In the genomic region with DNA sequence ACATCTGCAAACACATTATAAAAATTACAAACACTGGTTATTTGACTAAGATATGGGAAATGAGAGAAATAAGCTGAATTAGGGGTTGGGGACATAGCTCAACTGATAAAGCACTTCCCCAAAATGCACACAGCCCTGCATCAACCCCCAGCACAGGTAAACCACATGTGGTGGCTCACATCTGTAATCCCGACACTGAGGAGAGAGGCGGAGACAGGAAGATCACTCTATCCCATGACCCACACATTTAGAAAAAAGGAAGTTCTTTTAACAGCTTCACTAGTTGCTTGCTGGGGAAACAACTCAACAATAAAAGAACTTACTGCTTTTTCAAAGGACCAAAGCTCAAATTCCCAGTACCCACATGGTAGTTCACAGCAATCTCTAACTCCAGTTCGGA, we compare ENCODE assay signal across 23 mouse cellular contexts. TPM values are rescaled to one million over a fixed set of nuclear protein-coding genes. Genes with fewer than 3 reads are reported as not detected.
DNase-seq lines count a peak whose midpoint lies in the region; ATAC-seq and TF ChIP-seq lines count a peak whose summit lies in the region.
"Had no signal": no experiment of that assay in that cellular context is flagged by ENCODE, and none has a peak within 500 bp of the region (broad histone marks: within the 10 kb centered on the region; RNA-seq: fewer than 3 reads in every experiment).

No protein-coding gene starts in this region.

- WGBS in spleen, adult 2 months = 11% methylated on average over 3 of the region's 3 CpGs
- WGBS in hindbrain, embryonic 10.5 days = 87% methylated on average over 3 of the region's 3 CpGs

- peak in 1 of 2 experiments; percentile 73 for DNase-seq in spleen, adult 2 months (ENCODE audit: low read depth in 1 of 2, low spot score in 2 of 2)
- DNase-seq in spleen, postnatal 14 days (ENCODE audit: low spot score in 2 of 2) = no peak
- DNase-seq in hindbrain, embryonic 10.5 days (ENCODE audit: low spot score) = no peak
- DNase-seq in layer of hippocampus, postnatal 36 days = no peak
- no peak for DNase-seq in right cerebral cortex, postnatal 25 days
- DNase-seq: cerebellum, adult 9-10 months; gastrocnemius, postnatal 10 days; heart, adult 2 months; lung, adult 2 months; lung, postnatal 36 days; thymus, postnatal 25 days had no signal

- no peaks in the 10 kb centered on the region for H3K27me3 ChIP-seq in spleen, adult 2 months (ENCODE audit: control insufficient read depth, insufficient read depth, low read length)
- H3K27me3 ChIP-seq in hindbrain, embryonic 10.5 days (ENCODE audit: insufficient read depth, poor library complexity, severe bottlenecking) = no peaks in the 10 kb centered on the region
- H3K27me3 ChIP-seq: embryonic facial prominence, embryonic 12.5 days; forebrain, embryonic 13.5 days; hindbrain, embryonic 12.5 days; kidney, embryonic 15.5 days; limb, embryonic 13.5 days; midbrain, embryonic 12.5 days; neural tube, embryonic 13.5 days had no signal

- no peaks in the 10 kb centered on the region for H3K9me3 ChIP-seq in hindbrain, embryonic 10.5 days
- H3K9me3 ChIP-seq: embryonic facial prominence, embryonic 12.5 days; forebrain, embryonic 13.5 days; hindbrain, embryonic 12.5 days; kidney, embryonic 15.5 days; limb, embryonic 13.5 days; midbrain, embryonic 12.5 days; neural tube, embryonic 13.5 days had no signal

- peaks cover 10% of the 10 kb centered on the region for H3K4me1 ChIP-seq in spleen, adult 2 months (ENCODE audit: control insufficient read depth, insufficient read depth, insufficient read length)
- H3K4me1 ChIP-seq in hindbrain, embryonic 10.5 days (replicated peaks) = no peaks in the 10 kb centered on the region
- H3K4me1 ChIP-seq: hindbrain, embryonic 12.5 days had no signal

- H3K36me3 ChIP-seq in spleen, adult 2 months (ENCODE audit: control insufficient read depth, insufficient read depth, low read length) = no peaks in the 10 kb centered on the region
- H3K36me3 ChIP-seq in hindbrain, embryonic 10.5 days = no peaks in the 10 kb centered on the region
- H3K36me3 ChIP-seq: embryonic facial prominence, embryonic 12.5 days; hindbrain, embryonic 12.5 days; kidney, embryonic 15.5 days; limb, embryonic 13.5 days; midbrain, embryonic 12.5 days; neural tube, embryonic 13.5 days had no signal

- TF ChIP-seq CTCF in spleen, adult 2 months (IDR thresholded peaks at IDR 0.05; ENCODE audit: extremely low read depth, insufficient read depth, insufficient read length, insufficient replicate concordance) = no peak

- no peak overlapping the region for H3K4me3 ChIP-seq in spleen, adult 2 months (ENCODE audit: extremely low read depth, insufficient read depth, insufficient read length)
- no peak overlapping the region for H3K4me3 ChIP-seq in hindbrain, embryonic 10.5 days
- H3K4me3 ChIP-seq: embryonic facial prominence, embryonic 12.5 days; erythroblast, embryonic 14.5 days; forebrain, embryonic 13.5 days; heart, adult 2 months; hindbrain, embryonic 12.5 days; kidney, embryonic 15.5 days; limb, embryonic 13.5 days; midbrain, embryonic 12.5 days; neural tube, embryonic 13.5 days had no signal

- H3K27ac ChIP-seq in spleen, adult 2 months (ENCODE audit: insufficient read depth, low read length) = 0 out of 2 replicates have a peak overlapping the region, but pooled peaks have one; percentile 11
- no peak overlapping the region for H3K27ac ChIP-seq in hindbrain, embryonic 10.5 days
- H3K27ac ChIP-seq: embryonic facial prominence, embryonic 12.5 days; forebrain, embryonic 13.5 days; heart, adult 2 months; hindbrain, embryonic 12.5 days; kidney, embryonic 15.5 days; limb, embryonic 13.5 days; midbrain, embryonic 12.5 days; neural tube, embryonic 13.5 days had no signal

- ATAC-seq in CD4-positive, CD25-positive, alpha-beta regulatory T cell, adult 4 months = peak; percentile 31
- peak; percentile 94 for ATAC-seq in granulocyte monocyte progenitor cell, adult 5-6 weeks (replicated peaks; ENCODE audit: poor library complexity, severe bottlenecking)
- ATAC-seq in monocyte, adult 5-6 weeks (replicated peaks; ENCODE audit: insufficient number of reproducible peaks, low FRiP score, low TSS enrichment, poor library complexity, severe bottlenecking) = peak; percentile 71
- ATAC-seq: forebrain, embryonic 13.5 days; intestine, embryonic 16.5 days had no signal

- TF ChIP-seq POLR2A in spleen, adult 2 months (IDR thresholded peaks at IDR 0.05; ENCODE audit: low read depth, low read length) = no peak

RNA-seq across cellular contexts. Expression of a gene that starts 23.6 kb away (rescaled TPM):
- polyA plus RNA-seq in spleen, adult 2 months (2012; rRNA removed) = 6.1 and 7.4 TPM in 2 replicates
- 10 to 100 TPM; 32.6 to 42.7 TPM for polyA plus RNA-seq in CD4-positive, CD25-positive, alpha-beta regulatory T cell, adult 4 months (2017; shearing (Covaris generic))
- 24.6 and 34.4 TPM in 2 replicates for total RNA-seq in granulocyte monocyte progenitor cell, adult 5-6 weeks (2014; fragmentation: Nextera tagmentation)
- 26.0 and 34.8 TPM in 2 replicates for total RNA-seq in granulocyte monocyte progenitor cell, adult 5-6 weeks (2017)
- total RNA-seq in monocyte, adult 5-6 weeks (2017) = 46.5 to 65.5 TPM (median 51.9 TPM) in 3 replicates
- polyA plus RNA-seq in hindbrain, embryonic 10.5 days (2016; fragmentation: Nextera tagmentation; extraction: Ambion mirVana) = 4.8 and 5.5 TPM in 2 replicates
- total RNA-seq in layer of hippocampus, postnatal 36 days (2021) = 10 to 100 TPM; 19.9 to 21.1 TPM

RNA-seq across cellular contexts. Expression of a gene that starts 50.6 kb away (rescaled TPM):
- polyA plus RNA-seq in spleen, adult 2 months (2012; rRNA removed) = 4.5 and 5.2 TPM in 2 replicates
- polyA plus RNA-seq in CD4-positive, CD25-positive, alpha-beta regulatory T cell, adult 4 months (2017; shearing (Covaris generic)) = 10 to 100 TPM; 45.1 to 57.8 TPM
- total RNA-seq in granulocyte monocyte progenitor cell, adult 5-6 weeks (2014; fragmentation: Nextera tagmentation) = 25.9 and 39.1 TPM in 2 replicates
- 13.6 and 18.0 TPM in 2 replicates for total RNA-seq in granulocyte monocyte progenitor cell, adult 5-6 weeks (2017)
- 9.7 to 19.7 TPM (median 12.5 TPM) in 3 replicates for total RNA-seq in monocyte, adult 5-6 weeks (2017)
- polyA plus RNA-seq in hindbrain, embryonic 10.5 days (2016; fragmentation: Nextera tagmentation; extraction: Ambion mirVana) = 58.8 and 59.9 TPM in 2 replicates
- 10 to 100 TPM; 21.9 to 23.3 TPM for total RNA-seq in layer of hippocampus, postnatal 36 days (2021)

RNA-seq across cellular contexts. Expression of a gene that starts 50.7 kb away (rescaled TPM):
- 2.2 and 2.3 TPM in 2 replicates for polyA plus RNA-seq in spleen, adult 2 months (2012; rRNA removed)
- polyA plus RNA-seq in CD4-positive, CD25-positive, alpha-beta regulatory T cell, adult 4 months (2017; shearing (Covaris generic)) = 10 to 100 TPM; 46.0 to 49.2 TPM
- 11.2 and 17.7 TPM in 2 replicates for total RNA-seq in granulocyte monocyte progenitor cell, adult 5-6 weeks (2014; fragmentation: Nextera tagmentation)
- total RNA-seq in granulocyte monocyte progenitor cell, adult 5-6 weeks (2017) = 12.3 and 12.6 TPM in 2 replicates
- total RNA-seq in monocyte, adult 5-6 weeks (2017) = 33.4 to 43.6 TPM (median 39.7 TPM) in 3 replicates
- polyA plus RNA-seq in hindbrain, embryonic 10.5 days (2016; fragmentation: Nextera tagmentation; extraction: Ambion mirVana) = 16.0 and 17.4 TPM in 2 replicates
- total RNA-seq in layer of hippocampus, postnatal 36 days (2021) = 10 to 100 TPM; 10.8 to 12.1 TPM

Comparison
In these comparisons a context has a peak if more than half of its experiments do, and no peak if none do; other contexts are left out.
1. ATAC-seq: peak in every context shown above with its lines; median percentile 94 in granulocyte monocyte progenitor cell, adult 5-6 weeks; 71 in monocyte, adult 5-6 weeks; 31 in CD4-positive, CD25-positive, alpha-beta regulatory T cell, adult 4 months.